Mouse (Mus musculus) erythroblast, embryonic 14.5 days (primary cell): ENCODE measurements around the gene Foxp1.

ENCODE experiments used
- GATA1 ChIP-seq: IDR thresholded peaks from 2 replicates; pipeline ENCODE4 v1.6.1; 2012; ENCODE audit warnings: low read length, inconsistent platforms, mixed read lengths
- TAL1 ChIP-seq: IDR thresholded peaks from 3 replicates; pipeline ENCODE4 v1.6.1; 2012; ENCODE audit warnings: low read length, inconsistent platforms, mixed read lengths

- TF ChIP-seq TAL1 (no peak), GATA1 (no peak)
These were observed 415.4 kb downstream of the Foxp1 start for GRCm38 (mm10) chr6:99107081-99107482.
